Mouse (Mus musculus): ENCODE measurements around the gene Cers6. TPM values are rescaled to one million over a fixed set of nuclear protein-coding genes. Genes with fewer than 3 reads are reported as not detected.

The Cers6 gene
- polyA plus RNA-seq, 1 experiment, result 17.8 TPM

DNA sequence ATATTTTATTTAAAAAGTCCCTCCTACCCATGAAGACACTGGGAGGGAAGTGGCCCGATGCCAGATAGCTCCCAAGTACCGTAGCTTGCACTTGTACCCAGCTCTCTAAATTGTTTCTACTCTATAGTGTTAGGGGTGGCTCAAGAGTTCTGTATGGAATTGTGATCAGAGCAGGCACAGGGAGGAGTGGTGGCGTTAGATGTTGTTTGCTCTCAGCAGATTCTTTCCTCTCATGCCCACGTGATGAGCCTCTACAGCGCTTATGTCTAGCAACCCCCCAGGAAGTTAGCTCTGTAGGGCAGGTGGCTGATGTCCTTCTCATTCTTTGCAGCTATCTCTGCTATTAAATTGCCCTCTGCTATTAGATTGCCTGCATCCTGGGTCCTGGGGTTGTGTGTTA is 98.8 kb downstream of the Cers6 start:
- DNase-seq (ENCODE audit: low read depth), result no peak

GRCm38 (mm10) chr2:68960620-68961019 is 99.4 kb downstream of the Cers6 start:
- no peak for DNase-seq (ENCODE audit: low read depth)

DNA sequence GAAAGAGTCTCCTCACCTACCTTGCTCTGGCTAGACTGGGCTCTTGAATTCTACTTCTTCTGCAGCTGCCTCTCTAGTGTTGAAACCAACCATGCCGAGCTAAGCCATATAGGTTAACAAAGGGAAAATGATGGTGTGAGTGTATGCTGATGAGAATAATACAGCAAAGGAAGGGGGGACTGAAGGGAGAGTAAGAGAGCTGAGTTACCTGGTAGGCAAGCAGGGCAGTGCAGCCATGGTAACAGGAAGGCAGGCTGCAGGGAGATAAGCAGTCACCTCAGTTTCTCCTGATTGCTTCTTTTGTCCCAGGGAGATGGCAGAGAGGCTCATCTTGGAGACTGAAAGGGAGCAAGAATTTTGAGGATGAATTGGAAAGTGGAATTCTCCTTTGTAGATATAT is 105.1 kb downstream of the Cers6 start:
- no peak for DNase-seq (ENCODE audit: low read depth)

DNA sequence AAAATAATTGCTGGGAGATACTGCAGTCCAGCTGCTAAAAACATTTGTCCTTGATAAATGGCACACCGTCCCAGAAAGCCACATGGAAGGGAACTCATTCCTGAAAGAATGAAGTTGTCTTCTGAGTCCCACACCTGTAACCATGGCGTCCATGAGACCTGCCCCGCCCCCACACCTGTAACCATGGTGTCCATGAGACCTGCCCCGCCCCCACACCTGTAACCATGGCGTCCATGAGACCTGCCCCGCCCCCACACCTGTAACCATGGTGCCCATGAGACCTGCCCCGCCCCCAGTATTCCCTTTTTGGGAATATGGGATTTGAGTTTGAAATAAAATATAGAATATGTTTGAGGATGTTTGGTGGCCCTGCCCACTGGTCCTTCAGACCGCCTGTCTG is 106.8 kb downstream of the Cers6 start:
- no peak for DNase-seq (ENCODE audit: low read depth)

- no peak for DNase-seq (ENCODE audit: low read depth)
These were observed 110.6 kb downstream of the Cers6 start for GRCm38 (mm10) chr2:68971840-68972239.

DNA sequence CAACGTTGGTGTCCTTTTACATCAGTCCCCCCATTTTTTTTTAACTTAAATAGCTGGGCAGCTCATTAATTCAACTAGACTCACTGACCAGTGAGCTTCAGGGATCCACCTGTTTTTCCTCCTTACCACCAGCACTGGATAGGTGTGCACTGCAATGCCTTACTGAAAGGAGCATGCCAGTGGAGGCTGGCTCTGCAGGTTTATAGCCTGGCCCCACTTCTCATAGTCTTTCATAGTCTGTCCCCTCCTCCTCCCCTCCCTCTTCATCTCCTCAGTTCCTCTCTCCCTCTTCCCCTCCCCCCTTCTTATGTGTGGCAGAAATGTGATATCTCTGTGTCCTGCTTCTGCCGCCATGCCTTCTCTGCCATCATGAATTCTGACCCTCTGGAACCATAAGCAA is 112.5 kb downstream of the Cers6 start:
- no peak for DNase-seq (ENCODE audit: low read depth)

DNA sequence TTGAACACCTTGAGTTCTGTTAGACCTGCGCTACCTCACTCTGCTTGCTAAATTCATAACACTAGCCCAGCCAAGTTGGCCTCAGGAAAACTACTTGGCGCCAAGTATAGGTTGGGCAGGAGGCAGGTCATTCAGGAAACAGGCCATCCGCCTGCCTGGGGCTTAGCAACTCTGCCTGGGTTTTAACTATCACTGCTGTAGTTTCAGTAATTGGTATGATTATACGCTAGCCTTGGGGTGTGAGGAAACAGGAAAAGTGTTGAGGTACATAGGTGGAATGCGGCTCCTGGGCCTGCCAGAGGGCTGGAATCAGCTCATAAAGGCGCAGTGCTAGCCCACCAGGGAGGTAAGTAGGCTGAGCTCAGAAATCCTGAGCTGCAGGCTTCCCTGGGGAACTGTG is 114.0 kb downstream of the Cers6 start:
- peak; percentile 31 for DNase-seq (ENCODE audit: low read depth)

GRCm38 (mm10) chr2:68975780-68976179 is 114.5 kb downstream of the Cers6 start:
- no peak for DNase-seq (ENCODE audit: low read depth)

DNA sequence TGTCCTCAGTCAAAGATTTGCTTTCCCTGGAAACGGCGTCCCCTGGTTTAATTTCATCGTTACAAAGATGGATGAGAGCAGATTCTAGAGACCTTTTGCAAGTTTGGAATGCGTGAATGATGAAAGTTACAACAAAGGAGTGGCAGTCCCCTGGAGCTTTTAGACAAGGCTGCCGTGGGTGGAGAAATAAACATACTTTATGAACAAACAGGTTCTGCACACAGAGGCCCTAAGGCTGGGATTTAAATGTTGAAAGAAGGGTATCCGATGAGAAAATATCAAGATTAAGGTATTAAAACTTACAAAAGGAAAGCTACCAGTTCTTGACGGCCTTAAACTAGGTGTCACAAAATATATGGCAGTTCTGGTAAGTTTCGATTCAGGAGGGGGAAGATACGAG is 117.0 kb downstream of the Cers6 start:
- DNase-seq (ENCODE audit: low read depth), result peak; percentile 23

GRCm38 (mm10) chr2:68978660-68979604 is 117.7 kb downstream of the Cers6 start:
- DNase-seq (ENCODE audit: low read depth), result no peak

- DNase-seq (ENCODE audit: low read depth), result no peak
These were observed 120.1 kb downstream of the Cers6 start for GRCm38 (mm10) chr2:68981302-68981701.

DNA sequence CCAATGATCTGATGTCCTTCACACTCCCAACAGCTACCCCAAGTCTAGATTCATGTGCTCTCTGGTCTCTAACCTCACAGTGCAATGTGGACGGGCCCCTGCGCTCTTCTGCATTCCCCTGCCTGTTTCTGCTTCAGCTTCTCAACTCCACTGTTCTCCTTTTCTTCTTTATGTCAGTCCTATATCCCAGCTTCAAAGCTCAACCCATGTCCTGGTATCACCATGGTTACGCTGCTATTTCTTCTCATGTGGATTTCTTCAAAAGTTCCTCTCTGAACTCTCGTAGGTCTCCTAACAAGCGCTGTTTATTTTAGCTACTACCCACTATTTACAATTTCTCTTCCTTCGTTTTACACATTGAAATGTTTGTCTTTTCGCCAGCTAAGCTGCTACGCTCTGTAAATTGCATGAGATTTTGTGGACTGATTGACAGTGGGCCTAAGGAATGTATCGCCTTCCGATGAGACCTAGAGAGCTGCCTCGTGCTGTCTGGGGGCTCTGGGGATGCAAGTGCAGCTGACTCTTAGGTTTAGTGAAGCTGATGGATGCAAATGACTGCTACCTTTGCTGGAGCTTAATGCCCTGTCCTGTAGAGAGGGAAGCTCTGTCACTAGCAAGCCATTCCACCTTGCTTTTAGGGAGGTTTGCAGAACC is 120.6 kb downstream of the Cers6 start:
- DNase-seq (ENCODE audit: low read depth), result no peak

DNA sequence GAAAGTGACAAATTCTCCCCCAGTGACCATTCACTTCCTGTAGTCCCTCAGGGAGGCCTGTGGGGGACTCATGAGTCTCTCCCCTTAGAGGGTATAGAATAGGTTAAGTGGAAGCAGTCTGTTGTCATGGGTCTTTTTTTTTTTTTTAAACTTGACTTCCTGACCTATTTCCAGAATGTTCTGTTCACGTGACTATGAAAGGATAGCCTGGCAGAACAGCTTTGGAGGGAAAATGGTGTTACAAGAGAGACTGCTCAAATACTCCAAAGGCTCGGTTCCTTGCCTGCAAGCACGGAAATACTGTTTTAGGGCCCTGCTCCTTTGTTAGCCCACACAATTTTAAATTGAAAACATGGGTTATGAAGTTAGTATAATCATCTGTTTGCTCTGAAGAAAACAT is 121.7 kb downstream of the Cers6 start:
- DNase-seq (ENCODE audit: low read depth), result no peak

DNA sequence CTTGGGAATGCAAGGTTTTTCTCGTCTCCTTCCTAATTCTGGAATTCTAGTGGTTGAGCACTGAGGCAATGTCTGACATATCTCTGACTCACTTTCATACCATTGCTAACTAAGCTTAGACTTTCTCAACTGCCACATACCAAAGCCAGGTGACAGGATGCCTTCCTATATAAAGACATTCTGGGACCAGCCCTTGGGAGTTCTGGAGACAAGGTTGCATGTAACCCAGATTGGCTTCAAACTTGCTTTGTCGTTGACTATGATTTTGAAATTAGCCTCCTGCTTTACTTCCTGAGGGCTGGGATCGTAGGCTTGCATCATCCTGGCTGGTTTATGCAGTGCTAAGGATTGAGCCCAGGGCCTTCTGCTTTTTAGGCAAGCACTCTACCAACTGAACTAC is 122.2 kb downstream of the Cers6 start:
- DNase-seq (ENCODE audit: low read depth), result peak; percentile 51

DNA sequence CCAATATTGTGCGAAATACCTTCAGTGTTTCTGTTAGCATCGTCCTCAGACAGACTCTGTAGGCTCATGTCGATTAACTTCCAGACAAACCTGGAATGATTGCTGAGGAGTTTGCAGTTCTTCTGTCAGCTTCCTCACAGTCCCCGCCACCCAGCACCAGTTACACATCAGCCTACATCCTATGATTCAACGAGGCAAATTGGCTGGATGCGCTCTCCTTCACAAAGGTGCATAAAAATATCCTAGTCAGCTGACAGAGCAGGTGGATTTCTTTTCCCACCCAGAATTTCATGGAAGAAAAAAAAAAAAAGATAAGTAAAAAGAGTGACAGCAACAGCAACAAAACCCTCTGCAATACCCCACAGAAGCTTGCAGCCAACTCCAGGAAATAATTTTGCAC is 127.9 kb downstream of the Cers6 start:
- no peak for DNase-seq (ENCODE audit: low read depth)

GRCm38 (mm10) chr2:68992629-68993028 is 131.4 kb downstream of the Cers6 start:
- no peak for DNase-seq (ENCODE audit: low read depth)

GRCm38 (mm10) chr2:68994441-68994840 is 133.2 kb downstream of the Cers6 start:
- DNase-seq (ENCODE audit: low read depth), result no peak

DNA sequence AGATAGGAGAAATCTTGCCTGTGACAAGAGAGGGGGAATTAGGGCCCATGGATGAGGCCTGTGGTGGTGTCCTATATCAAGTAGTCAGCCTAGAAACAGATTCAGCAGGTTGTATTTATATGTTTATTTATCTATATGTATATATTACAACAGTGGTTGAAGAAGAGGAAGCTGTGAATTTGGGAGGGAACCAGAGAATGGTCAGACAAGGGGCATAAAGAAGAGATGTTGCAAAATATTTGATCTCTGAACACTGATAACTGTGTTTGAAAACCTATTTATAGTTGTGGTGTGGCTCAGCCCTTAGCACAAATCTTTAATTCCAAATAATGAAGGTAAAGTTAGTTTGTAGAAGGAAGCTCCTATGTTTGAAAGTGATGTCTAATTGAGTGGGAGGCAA is 134.5 kb downstream of the Cers6 start:
- no peak for DNase-seq (ENCODE audit: low read depth)

DNA sequence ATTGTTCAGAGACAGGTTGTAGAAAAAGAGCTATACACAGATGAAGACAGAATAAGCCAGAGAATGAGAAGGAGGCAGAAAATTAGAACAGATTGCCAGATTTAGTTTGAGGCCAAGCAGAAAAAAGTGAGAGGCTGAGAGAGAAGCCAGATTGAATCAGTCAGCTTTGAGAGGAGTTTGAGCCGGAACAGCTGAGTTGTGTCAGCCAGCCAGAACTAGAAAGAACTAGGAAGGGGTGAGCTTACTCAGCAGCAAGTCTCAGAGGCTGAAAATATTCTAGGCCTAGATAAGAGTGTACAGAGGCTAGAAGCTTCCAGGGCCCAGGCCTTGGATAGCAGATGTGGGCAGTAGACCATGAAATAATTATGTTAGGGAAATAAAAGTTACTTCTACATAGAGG is 135.0 kb downstream of the Cers6 start:
- no peak for DNase-seq (ENCODE audit: low read depth)

DNA sequence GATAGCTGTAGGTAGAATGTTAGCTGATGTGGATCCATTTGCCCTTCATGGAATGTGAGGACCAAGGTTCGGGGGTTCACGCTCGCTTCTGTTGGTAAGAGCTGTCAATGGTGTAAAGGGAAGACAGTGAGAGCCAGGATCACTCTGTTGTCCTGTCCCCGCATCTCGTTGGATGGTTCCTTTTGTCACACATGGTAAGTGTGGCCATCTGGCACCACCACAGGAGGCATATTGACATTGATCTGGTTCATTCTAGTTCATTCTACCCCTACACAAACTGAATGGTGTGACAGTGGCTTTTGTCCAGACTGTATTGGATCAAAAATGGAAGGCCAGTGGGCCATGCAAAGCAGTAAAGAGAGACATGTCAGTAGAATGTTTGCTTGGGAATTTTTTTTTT is 142.8 kb downstream of the Cers6 start:
- no peak for DNase-seq (ENCODE audit: low read depth)

GRCm38 (mm10) chr2:69011392-69011791 is 150.2 kb downstream of the Cers6 start:
- DNase-seq (ENCODE audit: low read depth), result no peak

- DNase-seq (ENCODE audit: low read depth), result no peak
These were observed 150.6 kb downstream of the Cers6 start for GRCm38 (mm10) chr2:69011860-69012259.

- DNase-seq (ENCODE audit: low read depth), result no peak
These were observed 153.0 kb downstream of the Cers6 start for GRCm38 (mm10) chr2:69014241-69014640.

Measured in gonadal fat pad, adult 2 months (tissue).